Comparison of ENCODE assay signal across 29 mouse cellular contexts in the genomic region with DNA sequence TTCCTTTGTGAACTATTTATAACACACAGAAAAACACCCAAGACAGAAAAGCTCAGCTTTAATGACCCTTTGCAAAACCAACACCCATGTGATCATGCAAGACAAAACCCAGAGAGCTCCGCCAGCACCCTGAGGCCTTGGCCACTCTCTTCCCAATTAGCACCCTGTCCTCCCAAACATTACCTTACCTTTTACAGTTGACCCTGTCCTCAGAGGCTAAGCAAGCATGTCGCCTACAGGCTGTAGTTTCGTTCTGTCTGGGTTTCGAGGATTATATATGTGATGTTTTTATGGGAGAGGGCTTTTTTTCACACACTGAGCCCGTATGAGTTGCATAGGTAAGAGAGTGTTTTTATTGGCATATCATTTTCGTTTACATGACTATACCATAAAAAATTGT.
"Had no signal": no experiment of that assay in that cellular context is flagged by ENCODE, and none has a peak within 500 bp of the region (broad histone marks: within the 10 kb centered on the region; RNA-seq: fewer than 3 reads in every experiment).

No protein-coding gene starts in this region.

- H3K27me3 ChIP-seq: embryonic facial prominence, embryonic 12.5 days; embryonic facial prominence, embryonic 13.5 days; embryonic facial prominence, embryonic 15.5 days; forebrain, embryonic 12.5 days; forebrain, embryonic 13.5 days; forebrain, embryonic 15.5 days had no signal

- H3K4me1 ChIP-seq: embryonic facial prominence, embryonic 10.5 days; embryonic facial prominence, embryonic 12.5 days; embryonic facial prominence, embryonic 13.5 days; embryonic facial prominence, embryonic 15.5 days; forebrain, embryonic 10.5 days; forebrain, embryonic 12.5 days; forebrain, embryonic 13.5 days; forebrain, embryonic 15.5 days had no signal

- DNase-seq: cerebellum, adult 18-20 months; cerebellum, adult 2 months; cerebellum, adult 8-10 months; cerebellum, adult 9-10 months; cerebellum, adult 9-11 months; cerebellum, postnatal 10 days; cerebellum, postnatal 14 days; cerebellum, postnatal 25 days; cerebellum, postnatal 36 days; embryo, embryonic 11 days; forebrain, postnatal 0 days; gastrocnemius, adult 2 months; gastrocnemius, postnatal 10 days; gastrocnemius, postnatal 14 days; gastrocnemius, postnatal 25 days; gastrocnemius, postnatal 36 days; heart, adult 18-20 months had no signal

- H3K9ac ChIP-seq: embryonic facial prominence, embryonic 12.5 days; embryonic facial prominence, embryonic 13.5 days; embryonic facial prominence, embryonic 15.5 days; forebrain, embryonic 12.5 days; forebrain, embryonic 13.5 days; forebrain, embryonic 15.5 days; forebrain, postnatal 0 days had no signal

- H3K4me2 ChIP-seq: embryonic facial prominence, embryonic 12.5 days; embryonic facial prominence, embryonic 13.5 days; embryonic facial prominence, embryonic 15.5 days; forebrain, embryonic 12.5 days; forebrain, embryonic 13.5 days; forebrain, embryonic 15.5 days had no signal

- H3K4me3 ChIP-seq: embryonic facial prominence, embryonic 10.5 days; embryonic facial prominence, embryonic 12.5 days; embryonic facial prominence, embryonic 13.5 days; embryonic facial prominence, embryonic 15.5 days; erythroblast, embryonic 14.5 days; forebrain, embryonic 10.5 days; forebrain, embryonic 12.5 days; forebrain, embryonic 13.5 days; forebrain, embryonic 15.5 days; gastrocnemius, adult 2 months; heart, adult 2 months had no signal

- ATAC-seq: forebrain, embryonic 13.5 days; forebrain, embryonic 14.5 days; forebrain, embryonic 15.5 days; forebrain, embryonic 16.5 days; forebrain, postnatal 0 days had no signal

- H3K27ac ChIP-seq: embryonic facial prominence, embryonic 10.5 days; embryonic facial prominence, embryonic 12.5 days; embryonic facial prominence, embryonic 13.5 days; embryonic facial prominence, embryonic 15.5 days; forebrain, embryonic 10.5 days; forebrain, embryonic 12.5 days; forebrain, embryonic 13.5 days; forebrain, embryonic 15.5 days; gastrocnemius, adult 2 months; heart, adult 2 months had no signal
